Mouse (Mus musculus) layer of hippocampus, postnatal 36 days (tissue): ENCODE data around the gene Kidins220. TPM values are rescaled to one million over a fixed set of nuclear protein-coding genes. Genes with fewer than 3 reads are reported as not detected.

Source experiments
- total RNA-seq, 2 experiments: library from RNA; stranded (reverse); gene quantifications; 2 replicates each; pipeline ENCODE4 v1.2.3; 2021

The Kidins220 gene
- total RNA-seq, 2 experiments from 2014 or later, result 364 to 366 TPM

Other genes starting within 250 kb of the Kidins220 start
- 10 to 100 TPM; 84.1 to 84.8 TPM for gene Mboat2, start 144.0 kb upstream of the Kidins220 start, total RNA-seq
- gene Id2, start 122.2 kb downstream of the Kidins220 start, total RNA-seq, result 100 to 1,000 TPM in 1 of 2 experiments, 10 to 100 TPM in 1; 94.5 to 109 TPM